24 mouse cellular contexts compared by ENCODE assay signal in the genomic region with DNA sequence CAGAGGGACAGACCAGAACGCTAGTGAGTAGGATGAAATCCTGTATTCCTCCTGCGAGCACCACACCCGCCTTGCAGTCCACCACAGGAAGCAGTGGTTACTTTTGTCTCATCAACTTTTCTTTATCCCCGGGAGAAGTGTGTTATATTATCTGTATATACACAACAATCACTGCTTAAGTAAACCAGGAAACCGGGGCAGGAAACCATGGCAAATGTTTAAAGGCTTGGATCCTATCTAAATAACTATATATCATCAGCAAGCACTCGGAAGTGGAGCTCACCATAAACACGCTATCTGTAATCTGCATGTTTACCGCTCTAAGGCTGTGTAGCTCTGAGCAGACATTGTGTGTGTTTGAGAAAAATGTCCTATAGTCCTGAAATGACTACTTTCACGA. TPM values are rescaled to one million over a fixed set of nuclear protein-coding genes. Genes with fewer than 3 reads are reported as not detected.
DNase-seq lines count a peak whose midpoint lies in the region; ATAC-seq lines count a peak whose summit lies in the region.
"Had no signal": no experiment of that assay in that cellular context is flagged by ENCODE, and none has a peak within 500 bp of the region (broad histone marks: within the 10 kb centered on the region; RNA-seq: fewer than 3 reads in every experiment).

No protein-coding gene starts in this region.

- no peak overlapping the region for H3K4me3 ChIP-seq in lung, embryonic 16.5 days (ENCODE audit: low read length)
- no peak overlapping the region for H3K4me3 ChIP-seq in intestine, embryonic 16.5 days (ENCODE audit: low read length)
- H3K4me3 ChIP-seq: embryonic facial prominence, embryonic 13.5 days; forebrain, embryonic 12.5 days; heart, adult 2 months; heart, embryonic 15.5 days; hindbrain, embryonic 10.5 days had no signal

- ATAC-seq in lung, embryonic 16.5 days (ENCODE audit: low read depth) = peak; percentile 78
- peak; percentile 53; the same call in 1 of the 2 replicates for ATAC-seq in intestine, embryonic 16.5 days
- no peak for ATAC-seq in cerebellum, adult (ENCODE audit: insufficient number of reproducible peaks, low FRiP score, low TSS enrichment)
- ATAC-seq: CD4-positive, CD25-positive, alpha-beta regulatory T cell, adult 4 months; forebrain, embryonic 16.5 days had no signal

- H3K27ac ChIP-seq in lung, embryonic 16.5 days (ENCODE audit: low read length) = no peak overlapping the region; the same call in 1 of the 2 replicates
- H3K27ac ChIP-seq in intestine, embryonic 16.5 days (ENCODE audit: low read length) = no peak overlapping the region
- H3K27ac ChIP-seq: embryonic facial prominence, embryonic 13.5 days; forebrain, embryonic 12.5 days; heart, adult 2 months; heart, embryonic 15.5 days; hindbrain, embryonic 10.5 days; hindbrain, embryonic 14.5 days had no signal

- H3K9me3 ChIP-seq in lung, embryonic 16.5 days (ENCODE audit: control insufficient read depth, low read length) = no peaks in the 10 kb centered on the region
- no peaks in the 10 kb centered on the region for H3K9me3 ChIP-seq in intestine, embryonic 16.5 days (ENCODE audit: control insufficient read depth, low read length)
- H3K9me3 ChIP-seq: embryonic facial prominence, embryonic 13.5 days; forebrain, embryonic 12.5 days; G1E; heart, embryonic 15.5 days; hindbrain, embryonic 10.5 days had no signal

- 29% methylated on average over 9 of the region's 9 CpGs for WGBS in lung, embryonic 16.5 days
- WGBS in intestine, embryonic 16.5 days = 27% methylated on average over 9 of the region's 9 CpGs

- DNase-seq in lung, adult 18-20 months = no peak
- peak; percentile 16 for DNase-seq in lung, postnatal 14 days
- DNase-seq in right cerebral cortex, postnatal 25 days = no peak
- no peak for DNase-seq in Muller cell, postnatal 12 days (ENCODE audit: inconsistent ontology term)
- DNase-seq: adrenal gland, postnatal 10 days; B cell, adult 2 months; cerebellum, adult 11-12 months; cerebellum, adult 9-11 months; cerebellum, postnatal 36 days; gastrocnemius, postnatal 10 days; heart, adult 2 months; heart, postnatal 14 days had no signal

- H3K9ac ChIP-seq in lung, embryonic 16.5 days (ENCODE audit: low read length) = no peak overlapping the region
- H3K9ac ChIP-seq in intestine, embryonic 16.5 days (ENCODE audit: low read depth, low read length) = no peak overlapping the region
- H3K9ac ChIP-seq: embryonic facial prominence, embryonic 13.5 days; forebrain, embryonic 12.5 days; heart, embryonic 15.5 days; hindbrain, embryonic 14.5 days had no signal

- H3K27me3 ChIP-seq in lung, embryonic 16.5 days (ENCODE audit: control insufficient read depth, insufficient read depth, low read depth, low read length) = no peaks in the 10 kb centered on the region
- H3K27me3 ChIP-seq in intestine, embryonic 16.5 days (replicated peaks; ENCODE audit: control insufficient read depth, insufficient read depth, low read length) = no peaks in the 10 kb centered on the region
- H3K27me3 ChIP-seq: embryonic facial prominence, embryonic 13.5 days; forebrain, embryonic 12.5 days; heart, embryonic 15.5 days had no signal

- peak overlapping the region; percentile 25; the same call in 1 of the 2 replicates for H3K4me2 ChIP-seq in lung, embryonic 16.5 days (ENCODE audit: low read depth, low read length)
- H3K4me2 ChIP-seq in intestine, embryonic 16.5 days (ENCODE audit: low read depth, low read length) = no peak overlapping the region
- H3K4me2 ChIP-seq: embryonic facial prominence, embryonic 13.5 days; forebrain, embryonic 12.5 days; heart, embryonic 11.5 days; heart, embryonic 15.5 days; hindbrain, embryonic 14.5 days had no signal

- peaks cover 3% of the 10 kb centered on the region for H3K36me3 ChIP-seq in lung, embryonic 16.5 days (ENCODE audit: control insufficient read depth, insufficient read depth, low read length)
- H3K36me3 ChIP-seq in intestine, embryonic 16.5 days (ENCODE audit: control insufficient read depth, insufficient read depth, low read length) = peaks cover 2% of the 10 kb centered on the region; the same call in 1 of the 2 replicates
- H3K36me3 ChIP-seq: embryonic facial prominence, embryonic 13.5 days; forebrain, embryonic 12.5 days; G1E; heart, embryonic 15.5 days; hindbrain, embryonic 10.5 days had no signal

- peaks cover 5% of the 10 kb centered on the region; the same call in 1 of the 2 replicates for H3K4me1 ChIP-seq in lung, embryonic 16.5 days (replicated peaks; ENCODE audit: control insufficient read depth, insufficient read depth, low read length)
- peaks cover 8% of the 10 kb centered on the region for H3K4me1 ChIP-seq in intestine, embryonic 16.5 days (ENCODE audit: control insufficient read depth, insufficient read depth, low read length)
- H3K4me1 ChIP-seq: embryonic facial prominence, embryonic 13.5 days; forebrain, embryonic 12.5 days; hindbrain, embryonic 10.5 days had no signal

RNA-seq across cellular contexts. Expression of a gene that starts 13.1 kb away (rescaled TPM):
- polyA plus RNA-seq in lung, embryonic 16.5 days (2015; fragmentation: Nextera tagmentation; extraction: Ambion mirVana) = 7.4 and 8.1 TPM in 2 replicates
- polyA plus RNA-seq in intestine, embryonic 16.5 days (2015; fragmentation: Nextera tagmentation; extraction: Ambion mirVana) = 5.0 TPM in 2 replicates
- polyA plus RNA-seq: CD4-positive, CD25-positive, alpha-beta regulatory T cell, adult 4 months; G1E had no signal
